Mouse (Mus musculus) heart, postnatal 0 days (tissue): Measurements from ENCODE around the gene Nedd4.

ENCODE experiments used
- CTCF ChIP-seq: IDR thresholded peaks from 2 replicates; pipeline ENCODE4 v1.5.1; 2016; ENCODE audit warnings: antibody characterized with exemption, control low read depth, low read depth
- EP300 ChIP-seq: IDR thresholded peaks from 2 replicates; pipeline ENCODE4 v1.6.1; 2016; ENCODE audit warnings: antibody characterized with exemption, low read depth

- TF ChIP-seq CTCF = no peak
- TF ChIP-seq EP300 = no peak
Measured at GRCm38 (mm10) chr9:72779004-72779403, 116.9 kb downstream of the Nedd4 start.
